Mouse (Mus musculus): Measurements from ENCODE around the gene Elavl3.
A peak's percentile ranks its signal among the peaks of the same experiment; 100 is the strongest.

DNA sequence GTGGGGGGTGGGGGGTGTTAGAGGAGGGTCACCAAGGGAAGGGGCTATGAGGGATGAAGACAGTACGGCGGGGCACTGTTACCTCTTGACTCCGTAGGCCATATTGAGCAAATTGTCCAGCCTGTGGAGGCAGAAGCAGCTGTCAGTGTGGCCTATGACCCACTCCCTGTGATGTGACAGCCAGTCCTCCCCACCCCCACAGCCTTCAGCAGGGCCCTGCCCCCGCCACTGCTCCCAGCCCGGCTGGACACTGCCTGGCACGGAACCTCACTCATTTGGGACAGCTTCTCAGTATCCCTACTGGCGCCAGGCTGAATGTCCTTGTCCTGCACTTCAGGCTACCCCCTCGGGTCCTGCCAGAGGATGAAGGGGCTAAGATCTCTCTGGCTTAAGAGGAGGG is 27.2 kb downstream of the Elavl3 start:
- TF ChIP-seq POLR2AphosphoS2 (IDR thresholded peaks at IDR 0.05; ENCODE audit: insufficient read length, low read depth) (no peak), TCF12 (IDR thresholded peaks at IDR 0.05; ENCODE audit: insufficient read depth, poor library complexity, severe bottlenecking) (no peak), MAX (IDR thresholded peaks at IDR 0.05; ENCODE audit: low read depth) (no peak), MYOD1 (IDR thresholded peaks at IDR 0.05; ENCODE audit: control insufficient read depth in 1 of 3, insufficient read length in 2 of 3, low read depth in 2 of 3) (peak in 2 of 3 experiments; percentile 6 to 87), POLR2A (IDR thresholded peaks at IDR 0.05; ENCODE audit: insufficient read length, low read depth) (no peak)

Data from myocyte (in vitro differentiated cells).